Mouse (Mus musculus) hindbrain, embryonic 12.5 days (tissue): ENCODE data around the gene Agrp. TPM values are rescaled to one million over a fixed set of nuclear protein-coding genes. Genes with fewer than 3 reads are reported as not detected.
A peak's percentile ranks its signal among the peaks of the same experiment; 100 is the strongest.

Source experiments
- ATAC-seq: fragments of 200-750 bp; cut with Nextera tagmentation; 2 replicates; pipeline ENCODE4 v1.8.0; 2017; ENCODE audit warnings: moderate TSS enrichment; ENCODE audit not compliant: low FRiP score
- H3K27ac ChIP-seq: fragments of 300-500 bp; sonication (generic); 2 replicates; pipeline ENCODE4 v1.5.1; 2016; ENCODE audit warnings: mild to moderate bottlenecking
- H3K27me3 ChIP-seq: fragments of 300-500 bp; sonication (generic); 2 replicates; pipeline ENCODE4 v1.6.1; 2016; ENCODE audit warnings: mild to moderate bottlenecking
- H3K36me3 ChIP-seq: fragments of 300-500 bp; sonication (generic); 2 replicates; pipeline ENCODE4 v1.6.1; 2016; ENCODE audit warnings: mild to moderate bottlenecking
- H3K4me1 ChIP-seq: fragments of 300-500 bp; sonication (generic); 2 replicates; pipeline ENCODE4 v1.6.1; 2016
- H3K4me2 ChIP-seq: fragments of 300-500 bp; sonication (generic); replicated peaks from 2 replicates; pipeline ENCODE4 v1.6.1; 2016; ENCODE audit warnings: mild to moderate bottlenecking
- H3K4me3 ChIP-seq: fragments of 300-500 bp; sonication (generic); 2 replicates; pipeline ENCODE4 v1.5.1; 2016; ENCODE audit warnings: mild to moderate bottlenecking
- H3K9ac ChIP-seq: fragments of 300-500 bp; sonication (generic); 2 replicates; pipeline ENCODE4 v1.6.1; 2016; ENCODE audit warnings: mild to moderate bottlenecking, moderate library complexity
- H3K9me3 ChIP-seq: fragments of 300-500 bp; sonication (generic); replicated peaks from 2 replicates; pipeline ENCODE4 v1.6.1; 2016; ENCODE audit warnings: mild to moderate bottlenecking
- WGBS: fragments of 180-500 bp; shearing (Covaris S2); methylation state at CpG from one replicate; pipeline ENCODE4 v1.1.7; 2016; 5-methylcytosine and 5-hydroxymethylcytosine counted together
- polyA plus RNA-seq: library from polyadenylated mRNA; unstranded; fragments of >200 nt; fragmentation: Nextera tagmentation; extraction: Ambion mirVana; gene quantifications from 2 replicates; pipeline ENCODE4 v1.2.1, GENCODE M21; 2016

The Agrp gene
- polyA plus RNA-seq, 1 experiment from 2014 or later: 1.3 TPM

- Histone ChIP-seq H3K9me3 (no peaks in the 10 kb centered on the region), H3K4me2 (no peak overlapping the region), H3K4me1 (peaks cover 42% of the 10 kb centered on the region), H3K27me3 (no peaks in the 10 kb centered on the region), H3K4me3 (no peak overlapping the region), H3K9ac (no peak overlapping the region), H3K36me3 (peaks cover 62% of the 10 kb centered on the region), H3K27ac (peak overlapping the region; percentile 80; the same call in 1 of the 2 replicates)
- ATAC-seq: no peak
- WGBS: 92% methylated on average over 21 of the region's 21 CpGs
Observed at GRCm38 (mm10) chr8:105620946-105621720, 16.1 kb downstream of the Agrp start.

GRCm38 (mm10) chr8:105620211-105620610 is 17.0 kb downstream of the Agrp start:
- Histone ChIP-seq H3K9me3 (no peaks in the 10 kb centered on the region), H3K4me1 (peaks cover 34% of the 10 kb centered on the region), H3K9ac (no peak overlapping the region), H3K27ac (no peak overlapping the region), H3K36me3 (peaks cover 71% of the 10 kb centered on the region), H3K27me3 (peaks cover 8% of the 10 kb centered on the region; the same call in 1 of the 2 replicates), H3K4me2 (no peak overlapping the region), H3K4me3 (no peak overlapping the region)
- ATAC-seq: no peak
- 92% methylated on average over 19 of the region's 19 CpGs for WGBS

- Histone ChIP-seq H3K27ac (no peak overlapping the region), H3K36me3 (peaks cover 76% of the 10 kb centered on the region), H3K9me3 (no peaks in the 10 kb centered on the region), H3K4me3 (no peak overlapping the region), H3K4me2 (no peak overlapping the region), H3K4me1 (peaks cover 33% of the 10 kb centered on the region), H3K9ac (no peak overlapping the region), H3K27me3 (peaks cover 18% of the 10 kb centered on the region)
- 94% methylated on average over 19 of the region's 19 CpGs for WGBS
- ATAC-seq: no peak
Observed at GRCm38 (mm10) chr8:105618892-105619591, 18.2 kb downstream of the Agrp start.

- Histone ChIP-seq H3K36me3 (peaks cover 71% of the 10 kb centered on the region), H3K9ac (no peak overlapping the region), H3K27me3 (peaks cover 23% of the 10 kb centered on the region), H3K27ac (no peak overlapping the region), H3K9me3 (no peaks in the 10 kb centered on the region), H3K4me1 (peaks cover 31% of the 10 kb centered on the region), H3K4me3 (no peak overlapping the region), H3K4me2 (no peak overlapping the region)
- no peak for ATAC-seq
- WGBS: 88% methylated on average over 5 of the region's 5 CpGs
Observed at GRCm38 (mm10) chr8:105618279-105618634, 18.9 kb downstream of the Agrp start.

GRCm38 (mm10) chr8:105617451-105618278 is 19.5 kb downstream of the Agrp start:
- no peak overlapping the region for H3K9ac ChIP-seq
- peaks cover 71% of the 10 kb centered on the region for H3K36me3 ChIP-seq
- no peak overlapping the region for H3K4me3 ChIP-seq
- peaks cover 28% of the 10 kb centered on the region for H3K27me3 ChIP-seq
- no peak for ATAC-seq
- H3K4me2 ChIP-seq: no peak overlapping the region
- H3K4me1 ChIP-seq: peaks cover 30% of the 10 kb centered on the region
- no peaks in the 10 kb centered on the region for H3K9me3 ChIP-seq
- 91% methylated on average over 21 of the region's 21 CpGs for WGBS
- no peak overlapping the region for H3K27ac ChIP-seq

- WGBS: 92% methylated on average over 9 of the region's 9 CpGs
- H3K4me3 ChIP-seq: no peak overlapping the region
- no peak overlapping the region for H3K4me2 ChIP-seq
- peaks cover 17% of the 10 kb centered on the region for H3K4me1 ChIP-seq
- no peaks in the 10 kb centered on the region for H3K9me3 ChIP-seq
- H3K27ac ChIP-seq: no peak overlapping the region
- no peak for ATAC-seq
- H3K36me3 ChIP-seq: peaks cover 63% of the 10 kb centered on the region
- H3K27me3 ChIP-seq: peaks cover 44% of the 10 kb centered on the region
- no peak overlapping the region for H3K9ac ChIP-seq
Observed at GRCm38 (mm10) chr8:105615942-105616341, 21.3 kb downstream of the Agrp start.

GRCm38 (mm10) chr8:105613830-105614511 is 23.2 kb downstream of the Agrp start:
- peak; percentile 61 for ATAC-seq
- H3K4me2 ChIP-seq: peak overlapping the region; percentile 94
- WGBS: 2% methylated on average over 50 of the region's 50 CpGs

GRCm38 (mm10) chr8:105613037-105613436 is 24.2 kb downstream of the Agrp start:
- no peak overlapping the region for H3K27ac ChIP-seq
- peak overlapping the region; percentile 34 for H3K4me2 ChIP-seq
- no peak overlapping the region for H3K9ac ChIP-seq

More at GRCm38 (mm10) chr8:105613830-105614511, 23.2 kb downstream of the Agrp start:
- Histone ChIP-seq H3K27ac (no peak overlapping the region), H3K27me3 (peaks cover 44% of the 10 kb centered on the region), H3K9me3 (no peaks in the 10 kb centered on the region), H3K9ac (peak overlapping the region; percentile 68), H3K4me3 (peak overlapping the region; percentile 44), H3K36me3 (peaks cover 43% of the 10 kb centered on the region), H3K4me1 (peaks cover 17% of the 10 kb centered on the region)

GRCm38 (mm10) chr8:105611836-105612235 is 25.4 kb downstream of the Agrp start:
- Histone ChIP-seq H3K4me2 (no peak overlapping the region), H3K27ac (no peak overlapping the region), H3K36me3 (peaks cover 22% of the 10 kb centered on the region), H3K27me3 (peaks cover 44% of the 10 kb centered on the region), H3K4me1 (peaks cover 27% of the 10 kb centered on the region), H3K9me3 (no peaks in the 10 kb centered on the region), H3K9ac (no peak overlapping the region), H3K4me3 (no peak overlapping the region)
- no peak for ATAC-seq
- WGBS: 84% methylated on average over 9 of the region's 9 CpGs

More at GRCm38 (mm10) chr8:105613037-105613436, 24.2 kb downstream of the Agrp start:
- ATAC-seq: no peak
- peaks cover 44% of the 10 kb centered on the region for H3K27me3 ChIP-seq
- no peaks in the 10 kb centered on the region for H3K9me3 ChIP-seq
- H3K4me1 ChIP-seq: peaks cover 17% of the 10 kb centered on the region
- H3K36me3 ChIP-seq: peaks cover 34% of the 10 kb centered on the region
- H3K4me3 ChIP-seq: peak overlapping the region; percentile 16; the same call in 1 of the 2 replicates
- 4% methylated on average over 20 of the region's 20 CpGs for WGBS

GRCm38 (mm10) chr8:105609771-105610170 is 27.4 kb downstream of the Agrp start:
- no peaks in the 10 kb centered on the region for H3K9me3 ChIP-seq
- 66% methylated on average over 4 of the region's 4 CpGs for WGBS

GRCm38 (mm10) chr8:105609355-105609754 is 27.8 kb downstream of the Agrp start:
- H3K9ac ChIP-seq: no peak overlapping the region
- no peaks in the 10 kb centered on the region for H3K9me3 ChIP-seq
- H3K27ac ChIP-seq: no peak overlapping the region
- H3K36me3 ChIP-seq: no peaks in the 10 kb centered on the region
- no peak overlapping the region for H3K4me3 ChIP-seq
- H3K4me1 ChIP-seq: peaks cover 38% of the 10 kb centered on the region
- no peak overlapping the region for H3K4me2 ChIP-seq
- peaks cover 29% of the 10 kb centered on the region for H3K27me3 ChIP-seq
- 73% methylated on average over 2 of the region's 2 CpGs for WGBS
- no peak for ATAC-seq

More at GRCm38 (mm10) chr8:105609771-105610170, 27.4 kb downstream of the Agrp start:
- Histone ChIP-seq H3K27ac (no peak overlapping the region), H3K4me2 (no peak overlapping the region), H3K4me1 (peaks cover 38% of the 10 kb centered on the region), H3K27me3 (peaks cover 33% of the 10 kb centered on the region), H3K4me3 (no peak overlapping the region), H3K36me3 (peaks cover under 1% of the 10 kb centered on the region; the same call in 1 of the 2 replicates), H3K9ac (no peak overlapping the region)
- ATAC-seq: no peak
